Mouse (Mus musculus) CH12.LX (cell line): ENCODE measurements around the gene Zfp626. TPM values are rescaled to one million over a fixed set of nuclear protein-coding genes. Genes with fewer than 3 reads are reported as not detected.

Experiments used
- DNase-seq: peaks from one replicate; pipeline ENCODE4 v3.0.0-alpha.2; 2013; ENCODE audit errors: extremely low read depth
- H3K27ac ChIP-seq: 2 replicates; pipeline ENCODE4 v1.5.1; 2012; ENCODE audit warnings: low read depth, mild to moderate bottlenecking, control low read depth, moderate library complexity; ENCODE audit not compliant: insufficient read depth
- H3K27me3 ChIP-seq: replicated peaks from 2 replicates; pipeline ENCODE3; 2012; ENCODE audit warnings: inconsistent platforms
- H3K36me3 ChIP-seq, 2 experiments: replicated peaks in 1 of 2; 2 replicates each; pipeline versions ENCODE3 to v1.6.1; 2012; ENCODE audit warnings: inconsistent platforms in 1 of 2, low read length in 1 of 2, mild to moderate bottlenecking in 1 of 2, mixed read lengths in 1 of 2, moderate library complexity in 1 of 2; ENCODE audit not compliant: control insufficient read depth in 1 of 2, insufficient read depth in 1 of 2
- H3K4me1 ChIP-seq, 2 experiments: 2 replicates each; pipeline ENCODE4 v1.6.1; 2012; ENCODE audit warnings: inconsistent platforms in 1 of 2, moderate library complexity in 1 of 2; ENCODE audit not compliant: insufficient read depth in 2 of 2, control insufficient read depth in 1 of 2
- H3K4me2 ChIP-seq: 2 replicates; pipeline ENCODE4 v1.6.1; 2012; ENCODE audit warnings: low read depth, mild to moderate bottlenecking, control low read depth; ENCODE audit not compliant: poor library complexity, insufficient read depth, severe bottlenecking
- H3K4me3 ChIP-seq, 3 experiments: fragments of 150-350 bp in 1 of 3; sonication (generic) in 1 of 3; replicated peaks in 1 of 3; 2 replicates each; pipeline versions ENCODE3 to v1.5.1; 2011 to 2012; ENCODE audit warnings: low read depth in 2 of 3, low read length in 2 of 3, mild to moderate bottlenecking in 2 of 3, moderate library complexity in 2 of 3, control low read depth in 1 of 3, improper control_type of control experiment in 1 of 3, inconsistent platforms in 1 of 3, mixed read lengths in 1 of 3; ENCODE audit not compliant: poor library complexity in 1 of 3
- H3K79me2 ChIP-seq: replicated peaks from 2 replicates; pipeline ENCODE4 v1.6.1; 2012; ENCODE audit warnings: mild to moderate bottlenecking, moderate library complexity; ENCODE audit not compliant: control insufficient read depth, poor library complexity, insufficient read depth, severe bottlenecking; ENCODE audit errors: extremely low read depth
- H3K9ac ChIP-seq: 2 replicates; pipeline ENCODE4 v1.6.1; 2012; ENCODE audit warnings: low read depth, mild to moderate bottlenecking, control low read depth, moderate library complexity; ENCODE audit not compliant: insufficient read depth
- H3K9me3 ChIP-seq: replicated peaks from 2 replicates; pipeline ENCODE3; 2012; ENCODE audit warnings: low read length, inconsistent platforms, mixed read lengths
- BHLHE40 ChIP-seq: IDR thresholded peaks from 2 replicates; pipeline ENCODE4 v1.6.1; 2011; ENCODE audit warnings: mild to moderate bottlenecking, low read depth, low read length, improper control_type of control experiment
- CHD1 ChIP-seq: IDR thresholded peaks from 2 replicates; pipeline ENCODE4 v1.6.1; 2012; ENCODE audit warnings: low read depth, low read length, improper control_type of control experiment, inconsistent platforms
- CHD2 ChIP-seq: IDR thresholded peaks from 2 replicates; pipeline ENCODE4 v1.6.1; 2011; ENCODE audit warnings: low read length, improper control_type of control experiment
- CTCF ChIP-seq, 2 experiments: IDR thresholded peaks in 1 of 2; conservative IDR thresholded peaks in 1 of 2; 2 replicates each; pipeline ENCODE4 v1.5.1; 2011 to 2012; ENCODE audit warnings: low read depth in 2 of 2, low read length in 2 of 2, improper control_type of control experiment in 1 of 2, inconsistent platforms in 1 of 2, mild to moderate bottlenecking in 1 of 2, moderate library complexity in 1 of 2
- E2F4 ChIP-seq: IDR thresholded peaks from 2 replicates; pipeline ENCODE4 v1.6.1; 2011; ENCODE audit warnings: low read depth, low read length, improper control_type of control experiment; ENCODE audit not compliant: insufficient replicate concordance
- ELF1 ChIP-seq: IDR thresholded peaks from 2 replicates; pipeline ENCODE4 v1.6.1; 2014; ENCODE audit warnings: low read depth, mild to moderate bottlenecking, inconsistent platforms, low read length, improper control_type of control experiment
- EP300 ChIP-seq: IDR thresholded peaks from 2 replicates; pipeline ENCODE4 v1.6.1; 2011; ENCODE audit warnings: low read length, improper control_type of control experiment
- ETS1 ChIP-seq: conservative IDR thresholded peaks from 2 replicates; pipeline ENCODE4 v1.6.1; 2012; ENCODE audit warnings: low read depth, mild to moderate bottlenecking, inconsistent platforms, low read length, improper control_type of control experiment, moderate library complexity
- GABPA ChIP-seq: IDR thresholded peaks from 2 replicates; pipeline ENCODE4 v1.6.1; 2012; ENCODE audit warnings: low read depth, low read length, improper control_type of control experiment, inconsistent platforms; ENCODE audit not compliant: insufficient replicate concordance
- HCFC1 ChIP-seq: IDR thresholded peaks from 2 replicates; pipeline ENCODE4 v1.6.1; 2012; ENCODE audit warnings: low read depth, mild to moderate bottlenecking, inconsistent platforms, low read length, improper control_type of control experiment
- IRF4 ChIP-seq: IDR thresholded peaks from 2 replicates; pipeline ENCODE4 v1.6.1; 2014; ENCODE audit warnings: low read depth, mild to moderate bottlenecking, inconsistent platforms, low read length, improper control_type of control experiment
- JUN ChIP-seq: IDR thresholded peaks from 2 replicates; pipeline ENCODE4 v1.6.1; 2011; ENCODE audit warnings: low read depth, mild to moderate bottlenecking, low read length, improper control_type of control experiment, moderate library complexity; ENCODE audit not compliant: insufficient read depth
- JUND ChIP-seq: conservative IDR thresholded peaks from 2 replicates; pipeline ENCODE4 v1.6.1; 2011; ENCODE audit warnings: low read depth, low read length, improper control_type of control experiment
- KAT2A ChIP-seq: IDR thresholded peaks from 2 replicates; pipeline ENCODE4 v1.6.1; 2012; ENCODE audit warnings: low read length, improper control_type of control experiment, inconsistent platforms; ENCODE audit not compliant: insufficient replicate concordance
- MAX ChIP-seq: IDR thresholded peaks from 2 replicates; pipeline ENCODE4 v1.6.1; 2011; ENCODE audit warnings: low read length, improper control_type of control experiment
- MXI1 ChIP-seq: IDR thresholded peaks from 2 replicates; pipeline ENCODE4 v1.6.1; 2011; ENCODE audit warnings: mild to moderate bottlenecking, low read depth, low read length, improper control_type of control experiment
- MYC ChIP-seq: IDR thresholded peaks from 2 replicates; pipeline ENCODE4 v1.6.1; 2011; ENCODE audit warnings: low read depth, mild to moderate bottlenecking, improper control_type of control experiment, low read length
- NELFE ChIP-seq: IDR thresholded peaks from 2 replicates; pipeline ENCODE4 v1.6.1; 2011; ENCODE audit warnings: low read depth, low read length, improper control_type of control experiment
- NRF1 ChIP-seq: IDR thresholded peaks from 2 replicates; pipeline ENCODE4 v1.6.1; 2014; ENCODE audit warnings: low read depth, mild to moderate bottlenecking, inconsistent platforms, low read length, improper control_type of control experiment, moderate library complexity
- PAX5 ChIP-seq: IDR thresholded peaks from 2 replicates; pipeline ENCODE4 v1.6.1; 2012; ENCODE audit warnings: low read length, inconsistent platforms, mixed read lengths
- POLR2A ChIP-seq: IDR thresholded peaks from 2 replicates; pipeline ENCODE4 v1.6.1; 2011; ENCODE audit warnings: low read depth, mild to moderate bottlenecking, improper control_type of control experiment, low read length
- POLR2AphosphoS2 ChIP-seq: IDR thresholded peaks from 2 replicates; pipeline ENCODE4 v1.6.1; 2011; ENCODE audit warnings: low read depth, low read length, improper control_type of control experiment
- RAD21 ChIP-seq: IDR thresholded peaks from 2 replicates; pipeline ENCODE4 v1.6.1; 2011; ENCODE audit warnings: low read depth, mild to moderate bottlenecking, low read length, improper control_type of control experiment, moderate library complexity
- RCOR1 ChIP-seq: conservative IDR thresholded peaks from 2 replicates; pipeline ENCODE4 v1.6.1; 2012; ENCODE audit warnings: low read depth, mild to moderate bottlenecking, inconsistent platforms, low read length, improper control_type of control experiment
- SIN3A ChIP-seq: IDR thresholded peaks from 2 replicates; pipeline ENCODE4 v1.6.1; 2012; ENCODE audit warnings: low read length, improper control_type of control experiment, inconsistent platforms
- SMC3 ChIP-seq: IDR thresholded peaks from 2 replicates; pipeline ENCODE4 v1.6.1; 2011; ENCODE audit warnings: low read depth, low read length, improper control_type of control experiment
- TBP ChIP-seq: conservative IDR thresholded peaks from 2 replicates; pipeline ENCODE4 v1.6.1; 2011; ENCODE audit warnings: low read depth, low read length, improper control_type of control experiment
- TCF12 ChIP-seq: IDR thresholded peaks from 2 replicates; pipeline ENCODE4 v1.6.1; 2014; ENCODE audit warnings: low read depth, mild to moderate bottlenecking, inconsistent platforms, low read length, improper control_type of control experiment
- UBTF ChIP-seq: IDR thresholded peaks from 2 replicates; pipeline ENCODE4 v1.6.1; 2012; ENCODE audit warnings: low read depth, mild to moderate bottlenecking, inconsistent platforms, low read length, improper control_type of control experiment, moderate library complexity
- USF1 ChIP-seq: IDR thresholded peaks from 2 replicates; pipeline ENCODE4 v1.6.1; 2014; ENCODE audit warnings: low read depth, mild to moderate bottlenecking, inconsistent platforms, low read length, improper control_type of control experiment
- USF2 ChIP-seq: conservative IDR thresholded peaks from 2 replicates; pipeline ENCODE4 v1.6.1; 2011; ENCODE audit warnings: low read depth, low read length, improper control_type of control experiment
- ZC3H11A ChIP-seq: IDR thresholded peaks from 2 replicates; pipeline ENCODE4 v1.6.1; 2012; ENCODE audit warnings: low read depth, mild to moderate bottlenecking, inconsistent platforms, low read length, improper control_type of control experiment
- ZKSCAN1 ChIP-seq: IDR thresholded peaks from 2 replicates; pipeline ENCODE4 v1.6.1; 2012; ENCODE audit warnings: low read depth, inconsistent platforms, low read length, improper control_type of control experiment, borderline replicate concordance
- ZNF384 ChIP-seq: IDR thresholded peaks from 2 replicates; pipeline ENCODE4 v1.6.1; 2012; ENCODE audit warnings: low read depth, low read length, improper control_type of control experiment, inconsistent platforms
- dilution Hi-C: fragments of 300-500 bp; cut with MboI; formaldehyde crosslinking; loops from 2 replicates; pipeline ENCODE4 v1.14.3; 2020; ENCODE audit warnings: low sequenced_read_pairs; ENCODE audit not compliant: extremely low pct_unique_long_range_greater_than_20kb, extremely low pct_ligation_motif_present
- in situ Hi-C: fragments of 300-500 bp; cut with MboI; formaldehyde crosslinking; loops from 3 replicates; pipeline ENCODE4 v1.14.3; 2019; ENCODE audit warnings: low sequenced_read_pairs, low pct_ligation_motif_present, low pct_unique_long_range_greater_than_20kb, mixed read lengths
- polyA plus RNA-seq: library from polyadenylated mRNA; unstranded; fragments of >175 nt; gene quantifications from 2 replicates; pipeline ENCODE4 v1.2.1, GENCODE M21; 2012; ENCODE audit warnings: low read depth; ENCODE audit not compliant: insufficient read length
- total RNA-seq, 2 experiments: library from RNA; depleted of rRNA; stranded (reverse); fragments of 300-350 nt in 1 of 2; fragments of >200 nt in 1 of 2; gene quantifications; 2 replicates each; pipeline ENCODE4 v1.2.3; 2012 to 2014

Gene Zfp626
- total and polyA plus RNA-seq, 3 experiments, result 3.6 to 6.5 (median 3.6) TPM

DNA sequence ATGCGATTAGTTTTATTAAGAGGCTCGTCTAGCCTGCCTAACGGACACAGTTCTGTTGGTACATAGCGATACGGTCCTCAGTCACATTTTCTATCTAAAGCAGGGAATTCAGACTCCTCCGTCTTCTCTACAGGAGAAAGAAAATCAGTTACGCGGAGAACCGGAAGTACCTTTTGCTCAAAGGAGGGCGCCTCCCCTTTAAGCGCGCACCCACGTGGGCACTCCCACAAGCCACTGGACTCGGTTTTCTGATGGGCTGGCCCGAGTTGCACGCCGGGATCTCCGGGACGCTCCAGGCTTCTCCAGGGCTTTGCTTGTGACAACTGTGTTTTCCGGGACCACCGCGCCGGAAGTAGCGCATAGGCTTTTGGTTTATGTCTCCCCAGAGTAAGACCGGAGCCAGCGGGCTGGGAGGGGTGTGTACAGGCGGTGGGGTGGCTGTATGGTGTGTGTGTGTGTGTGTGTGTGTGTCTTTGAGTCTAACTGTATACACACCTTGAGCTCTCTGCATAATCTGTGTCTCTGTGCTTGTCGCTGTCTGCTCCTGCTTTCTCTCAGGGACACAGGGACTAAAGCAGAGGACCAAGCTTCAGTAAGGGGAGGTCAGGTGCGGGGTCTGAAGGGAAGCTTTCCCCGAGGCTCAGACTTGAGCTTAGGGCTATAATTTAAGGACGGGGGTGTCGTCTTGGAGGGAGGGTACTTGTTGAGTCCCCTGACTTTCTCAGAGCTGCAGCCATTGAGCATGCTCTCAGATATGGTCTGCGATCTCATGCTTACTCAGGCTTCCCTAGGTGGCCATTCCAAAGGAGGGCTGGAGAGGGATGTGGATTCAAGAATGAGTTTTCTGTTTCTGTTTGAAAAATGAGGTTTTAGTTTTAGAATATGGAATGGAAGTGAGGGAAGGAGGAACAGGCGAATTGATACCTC is 31.6 kb downstream of the Zfp626 start, which contains the start of gene Zfp59:
Gene Zfp59 (plus strand): TSS at position 285 of the 927 bp plus-strand sequence.
- Histone ChIP-seq H3K4me2 (peak within 1 kb of the TSS; percentile 99), H3K27ac (no peak within 1 kb of the TSS), H3K79me2 (0 out of 2 replicates have a peak, but pooled peaks cover 3% of the 10 kb centered on the region), H3K4me3 (peak within 1 kb of the TSS; percentile 57 to 83 (median 62)), H3K9me3 (no peaks in the 10 kb centered on the region), H3K27me3 (no peaks in the 10 kb centered on the region), H3K36me3 (peaks cover 0 to 15% of the 10 kb centered on the region in 2 experiments), H3K9ac (peak within 1 kb of the TSS; percentile 89), H3K4me1 (peaks cover 6 to 21% of the 10 kb centered on the region in 2 experiments; a peak in 3 of 4 replicates)
- TF ChIP-seq ELF1, result peak; percentile 91
- TF ChIP-seq IRF4, result peak; percentile 48; the same call in 1 of the 2 replicates
- TF ChIP-seq JUND, result no peak
- TF ChIP-seq E2F4, result no peak
- TF ChIP-seq ZC3H11A, result no peak
- no peak for TF ChIP-seq UBTF
- TF ChIP-seq CTCF (conservative IDR thresholded peaks at IDR 0.05 in 1 of 2, IDR thresholded peaks at IDR 0.05 in 1 of 2; ENCODE audit: low read depth in 2 of 2, low read length in 2 of 2), result no peak
- peak; percentile 63; the same call in 1 of the 2 replicates for TF ChIP-seq KAT2A
- no peak for TF ChIP-seq BHLHE40
- peak; percentile 77 for TF ChIP-seq USF2
- TF ChIP-seq POLR2AphosphoS2, result peak; percentile 68; the same call in 1 of the 2 replicates
- TF ChIP-seq CHD1, result peak; percentile 80; the same call in 1 of the 2 replicates
- no peak for TF ChIP-seq CHD2
- no peak for TF ChIP-seq ZKSCAN1
- TF ChIP-seq JUN, result no peak
- peak; percentile 77 for TF ChIP-seq HCFC1
- TF ChIP-seq SMC3, result no peak
- peak; percentile 82 for TF ChIP-seq NELFE
- TF ChIP-seq ZNF384, result no peak
- peak; percentile 96 for TF ChIP-seq TBP
- TF ChIP-seq EP300, result no peak
- no peak for TF ChIP-seq PAX5
- TF ChIP-seq SIN3A, result peak; percentile 90
- 0 out of 2 replicates have a peak, but pooled peaks have one; percentile 16 for TF ChIP-seq ETS1
- no peak for TF ChIP-seq RAD21
- no peak for TF ChIP-seq RCOR1
- peak; percentile 96 for TF ChIP-seq MXI1
- peak; percentile 80 for TF ChIP-seq POLR2A
- TF ChIP-seq MAX, result peak; percentile 89
- TF ChIP-seq USF1, result peak; percentile 86
- no peak for TF ChIP-seq GABPA
- TF ChIP-seq MYC, result peak; percentile 85; the same call in 1 of the 2 replicates
- TF ChIP-seq NRF1, result peak; percentile 41; the same call in 1 of the 2 replicates
- peak; percentile 89 for TF ChIP-seq TCF12
- dilution Hi-C loops, result no loop called here
- DNase-seq, result peak; percentile 84
- in situ Hi-C loops, result loop anchor here (25.0 kb wide), 1 partner anchor 99 kb away; the partner anchor contains the start of gene Zfp974
